Mouse (Mus musculus) lung, adult 2 months (tissue): ENCODE data around the gene Oscp1.

ENCODE experiments used
- CTCF ChIP-seq: fragments of 200-500 bp; IDR thresholded peaks from 2 replicates; pipeline ENCODE4 v1.5.1; 2011; ENCODE audit warnings: mild to moderate bottlenecking, low read length, control low read depth; ENCODE audit not compliant: insufficient read depth
- POLR2A ChIP-seq: fragments of 200-500 bp; IDR thresholded peaks from 2 replicates; pipeline ENCODE4 v1.6.1; 2011; ENCODE audit warnings: low read depth, mild to moderate bottlenecking, control low read depth, low read length, borderline replicate concordance; ENCODE audit errors: extremely low read depth

GRCm38 (mm10) chr4:126110374-126111152 lies 52.2 kb downstream of the Oscp1 start:
- TF ChIP-seq POLR2A (peak; percentile 82; the same call in 1 of the 2 replicates), CTCF (0 out of 2 replicates have a peak, but pooled peaks have one; percentile 18)
